Mouse (Mus musculus): ENCODE data around the gene Lcor.

- TF ChIP-seq EP300 (IDR thresholded peaks at IDR 0.05; ENCODE audit: low read depth), result no peak
- TF ChIP-seq CTCF (IDR thresholded peaks at IDR 0.05; ENCODE audit: low read depth), result no peak
Observed at GRCm38 (mm10) chr19:41457181-41457580, 25.3 kb upstream of the Lcor start.

Data from liver, embryonic 14.5 days (tissue).